Mouse (Mus musculus): ENCODE results near the gene Igfbp3.

DNA sequence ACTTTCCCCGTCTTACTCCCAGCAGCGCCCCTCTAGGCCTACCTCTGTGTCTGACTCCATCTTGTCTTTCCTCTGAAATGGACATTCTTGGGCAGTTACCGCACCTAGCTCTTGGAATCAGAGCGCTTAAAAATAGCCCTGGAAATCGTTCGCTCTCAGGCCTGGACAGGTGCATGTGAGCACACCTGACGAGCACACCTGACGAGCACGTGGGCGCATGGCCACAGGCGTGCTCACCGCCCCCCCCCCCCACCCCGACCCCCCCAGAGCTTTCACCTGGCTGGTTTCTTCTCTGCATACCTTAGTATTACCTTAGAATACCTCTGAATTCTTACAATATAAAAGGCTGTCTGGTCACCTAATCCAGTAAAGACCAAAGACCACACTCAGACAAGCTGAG, 25.3 kb downstream of the Igfbp3 start, which contains the start of gene Gm11985:
- no peak for TF ChIP-seq POLR2A (IDR thresholded peaks at IDR 0.05; ENCODE audit: borderline replicate concordance, control insufficient read depth, low read depth, low read length)
- TF ChIP-seq CTCF (IDR thresholded peaks at IDR 0.05; ENCODE audit: control insufficient read depth, insufficient read depth, low read length), result no peak
